Mouse (Mus musculus): ENCODE measurements at regions not wholly inside any gene's neighbourhood (a gene's known extent, or its start where the extent isn't known, plus 50 kb on each side); places are given as distances from the start of the nearest gene placed in this dataset.
A peak's percentile ranks its signal among the peaks of the same experiment; 100 is the strongest.
"Not testable (repeated sequence)": the region's sequence is repeated elsewhere in the genome, so short reads cannot be mapped to it uniquely, and the experiment has no call there.

- no peak for DNase-seq (ENCODE audit: extremely low spot score in 1 of 2, low spot score in 2 of 2)
- Histone ChIP-seq H3K27ac (no peak overlapping the region), H3K4me3 (no peak overlapping the region)
- intact Hi-C loops (cut with DNase I): no loop called here
- no peak for TF ChIP-seq CTCF (IDR thresholded peaks at IDR 0.05)
These were observed 706.4 kb upstream of the Rag2 start for GRCm38 (mm10) chr2:100918122-100918521.

DNA sequence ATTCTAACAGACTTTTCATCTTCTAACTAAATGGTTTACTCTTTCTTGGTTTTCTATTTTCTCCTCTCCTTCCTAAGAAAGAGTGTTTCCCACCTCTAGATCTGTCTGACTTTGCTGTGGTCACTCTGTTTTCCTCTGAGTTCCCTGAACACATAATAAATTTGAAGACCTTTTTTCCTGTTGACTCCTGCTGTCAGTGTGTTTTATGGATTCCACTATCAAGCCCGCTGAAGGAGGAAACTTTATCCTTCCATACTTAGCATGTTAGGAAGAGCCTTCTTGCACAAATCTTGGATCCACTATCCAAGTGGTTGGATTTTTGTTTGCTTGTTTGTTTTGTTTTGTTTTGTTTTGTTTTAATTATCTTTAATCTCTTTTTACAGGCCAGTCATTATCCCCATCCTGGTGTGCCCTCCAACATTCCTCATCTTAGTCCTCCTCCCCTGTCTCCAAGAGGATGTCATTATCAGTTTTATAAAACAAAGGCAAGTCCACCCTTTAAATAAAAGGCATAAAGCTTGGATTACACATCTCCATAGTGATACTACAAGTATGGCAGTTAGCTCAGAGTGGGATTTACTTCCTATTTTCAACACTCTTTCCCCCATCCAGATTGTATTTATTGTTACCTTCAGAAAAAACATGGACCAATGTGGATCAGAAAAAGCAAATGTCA is 704.8 kb upstream of the Rag2 start:
- no peak for DNase-seq (ENCODE audit: extremely low spot score in 1 of 2, low spot score in 2 of 2)
- Histone ChIP-seq H3K4me3 (no peak overlapping the region), H3K27ac (no peak overlapping the region)
- intact Hi-C loops (cut with DNase I): no loop called here
- no peak for TF ChIP-seq CTCF (IDR thresholded peaks at IDR 0.05)

DNA sequence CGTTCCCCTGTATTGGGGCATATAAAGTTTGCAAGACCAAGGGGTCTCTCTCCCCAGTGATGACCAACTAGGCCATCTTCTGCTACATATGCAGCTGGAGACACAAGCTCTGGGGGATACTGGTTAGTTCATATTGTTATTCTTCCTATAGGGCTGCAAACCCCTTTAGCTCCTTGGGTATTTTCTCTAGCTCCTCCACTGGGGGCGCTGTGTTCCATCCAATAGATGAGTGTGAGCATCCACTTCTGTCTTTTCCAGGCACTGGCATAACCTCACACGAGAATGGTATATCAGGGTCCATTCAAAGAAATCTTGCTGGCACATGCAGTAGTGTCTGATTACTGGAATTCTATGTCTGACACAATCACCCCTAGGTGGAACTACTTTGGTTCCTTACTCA is 675.9 kb upstream of the Rag2 start:
- H3K27ac ChIP-seq; H3K4me3 ChIP-seq; DNase-seq (ENCODE audit: extremely low spot score in 1 of 2, low spot score in 2 of 2); intact Hi-C loops (cut with DNase I): not testable (repeated sequence)
- TF ChIP-seq CTCF (IDR thresholded peaks at IDR 0.05): peak; percentile 41

DNA sequence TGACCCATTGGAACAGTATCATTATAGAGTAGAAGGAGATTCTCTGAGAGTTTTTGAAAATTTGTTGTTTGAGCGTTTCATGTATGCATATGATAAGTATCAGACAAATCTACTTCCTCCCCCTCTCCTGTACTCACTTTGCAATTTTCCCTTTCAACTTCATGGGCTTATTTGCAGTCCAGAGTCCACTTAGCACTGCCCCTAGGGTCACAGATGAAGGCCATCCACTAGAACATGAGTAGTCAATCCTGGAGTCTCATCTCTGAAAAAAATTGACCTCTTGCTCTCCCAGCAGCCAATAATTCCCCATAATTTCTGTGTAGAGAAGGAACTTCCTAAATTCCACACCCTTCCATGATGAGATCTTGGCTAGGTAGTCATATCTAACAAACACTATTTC is 665.1 kb upstream of the Rag2 start:
- Histone ChIP-seq H3K27ac (no peak overlapping the region), H3K4me3 (no peak overlapping the region)
- intact Hi-C loops (cut with DNase I): no loop called here
- DNase-seq (ENCODE audit: extremely low spot score in 1 of 2, low spot score in 2 of 2): no peak
- no peak for TF ChIP-seq CTCF (IDR thresholded peaks at IDR 0.05)

- H3K4me3 ChIP-seq: no peak overlapping the region
- no peak overlapping the region for H3K27ac ChIP-seq
- intact Hi-C loops (cut with DNase I): no loop called here
- TF ChIP-seq CTCF (IDR thresholded peaks at IDR 0.05): no peak
- DNase-seq (ENCODE audit: extremely low spot score in 1 of 2, low spot score in 2 of 2): no peak
These were observed 659.9 kb upstream of the Rag2 start for GRCm38 (mm10) chr2:100964584-100964983.

- no peak for TF ChIP-seq CTCF (IDR thresholded peaks at IDR 0.05)
- no peak for DNase-seq (ENCODE audit: extremely low spot score in 1 of 2, low spot score in 2 of 2)
- H3K4me3 ChIP-seq: no peak overlapping the region
- intact Hi-C loops (cut with DNase I): no loop called here
- no peak overlapping the region for H3K27ac ChIP-seq
These were observed 647.3 kb upstream of the Rag2 start for GRCm38 (mm10) chr2:100977202-100977601.

GRCm38 (mm10) chr2:100982362-100982761 is 642.2 kb upstream of the Rag2 start:
- Histone ChIP-seq H3K4me3 (no peak overlapping the region), H3K27ac (no peak overlapping the region)
- intact Hi-C loops (cut with DNase I): no loop called here
- DNase-seq (ENCODE audit: extremely low spot score in 1 of 2, low spot score in 2 of 2): no peak
- no peak for TF ChIP-seq CTCF (IDR thresholded peaks at IDR 0.05)

GRCm38 (mm10) chr2:101015353-101015752 is 609.2 kb upstream of the Rag2 start:
- intact Hi-C loops (cut with DNase I): no loop called here
- Histone ChIP-seq H3K27ac (no peak overlapping the region), H3K4me3 (no peak overlapping the region)
- DNase-seq (ENCODE audit: extremely low spot score in 1 of 2, low spot score in 2 of 2): no peak
- TF ChIP-seq CTCF (IDR thresholded peaks at IDR 0.05): no peak

DNA sequence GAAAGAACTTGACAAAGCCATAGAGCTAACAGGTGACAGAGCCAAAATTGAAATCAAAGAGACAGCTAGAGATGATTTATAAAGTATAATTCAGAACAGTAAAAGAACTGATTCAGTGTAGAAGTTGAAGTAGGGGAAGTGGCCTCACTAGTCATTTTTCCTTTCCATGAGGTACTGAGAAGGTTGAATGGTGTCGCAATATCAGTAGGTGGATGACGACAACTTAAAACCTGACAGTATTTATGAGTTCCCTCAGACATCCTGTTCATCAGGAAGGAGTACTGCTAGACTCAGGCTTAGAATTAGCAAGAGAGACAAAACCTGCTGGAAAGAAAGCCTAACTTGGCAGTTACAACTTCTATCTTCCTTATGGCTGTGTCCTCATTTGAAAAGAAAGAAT is 605.1 kb upstream of the Rag2 start:
- no peak for TF ChIP-seq CTCF (IDR thresholded peaks at IDR 0.05)
- Histone ChIP-seq H3K27ac (no peak overlapping the region), H3K4me3 (no peak overlapping the region)
- intact Hi-C loops (cut with DNase I): no loop called here
- DNase-seq (ENCODE audit: extremely low spot score in 1 of 2, low spot score in 2 of 2): no peak

DNA sequence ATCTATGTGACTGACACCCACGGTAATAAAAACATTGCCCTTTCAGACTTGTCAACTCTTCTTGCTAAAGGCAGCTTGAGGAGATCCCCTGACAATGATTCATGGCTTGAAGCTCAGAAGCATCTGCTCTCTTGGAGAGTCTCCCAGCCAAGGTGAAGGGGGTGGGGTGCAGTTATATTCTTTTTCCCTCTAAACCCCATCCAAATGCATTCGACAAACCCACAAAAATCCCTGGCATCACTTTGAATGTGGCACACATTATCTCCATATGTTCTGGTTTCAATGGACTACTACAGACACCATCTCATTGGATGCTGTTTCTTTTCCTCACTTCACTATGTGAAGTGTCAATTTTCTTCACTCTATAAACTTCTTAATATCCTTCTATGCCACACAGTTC is 603.0 kb upstream of the Rag2 start:
- no peak for TF ChIP-seq CTCF (IDR thresholded peaks at IDR 0.05)
- Histone ChIP-seq H3K4me3 (no peak overlapping the region), H3K27ac (no peak overlapping the region)
- intact Hi-C loops (cut with DNase I): no loop called here
- DNase-seq (ENCODE audit: extremely low spot score in 1 of 2, low spot score in 2 of 2): peak; percentile 9 to 36

- H3K27ac ChIP-seq: no peak overlapping the region
- TF ChIP-seq CTCF (IDR thresholded peaks at IDR 0.05): no peak
- H3K4me3 ChIP-seq: no peak overlapping the region
- no peak for DNase-seq (ENCODE audit: extremely low spot score in 1 of 2, low spot score in 2 of 2)
- intact Hi-C loops (cut with DNase I): no loop called here
These were observed 581.5 kb upstream of the Rag2 start for GRCm38 (mm10) chr2:101043050-101043449.

DNA sequence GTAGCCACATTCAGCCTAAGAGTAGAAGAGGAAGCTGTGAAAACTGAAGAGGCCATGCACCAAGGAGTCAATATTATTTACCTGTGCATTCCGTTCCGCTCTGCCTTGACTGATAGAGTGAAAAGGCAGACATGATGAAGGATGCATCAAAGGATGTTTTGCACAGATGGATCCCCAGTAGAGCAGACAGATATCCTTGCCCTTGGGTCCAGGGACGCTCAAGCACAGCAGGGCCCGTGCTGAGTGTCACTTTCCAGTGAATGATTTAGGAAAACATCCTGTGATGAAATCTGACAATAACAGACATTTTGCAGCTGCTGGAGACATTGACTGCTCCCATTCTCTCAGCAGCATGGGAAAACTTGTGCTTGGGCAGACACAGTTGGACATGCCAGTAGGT is 561.6 kb upstream of the Rag2 start:
- DNase-seq (ENCODE audit: extremely low spot score in 1 of 2, low spot score in 2 of 2): no peak
- no peak overlapping the region for H3K4me3 ChIP-seq
- no peak overlapping the region for H3K27ac ChIP-seq
- no peak for TF ChIP-seq CTCF (IDR thresholded peaks at IDR 0.05)
- intact Hi-C loops (cut with DNase I): no loop called here

GRCm38 (mm10) chr2:101074990-101075389 is 549.5 kb upstream of the Rag2 start:
- intact Hi-C loops (cut with DNase I): no loop called here
- no peak for DNase-seq (ENCODE audit: extremely low spot score in 1 of 2, low spot score in 2 of 2)
- TF ChIP-seq CTCF (IDR thresholded peaks at IDR 0.05): no peak
- Histone ChIP-seq H3K27ac (no peak overlapping the region), H3K4me3 (no peak overlapping the region)
